Mouse (Mus musculus): ENCODE results near the gene Ift81.

Ift81 gene

GRCm38 (mm10) chr5:122625565-122626252, 11.4 kb upstream of the Ift81 start:
- DNase-seq (ENCODE audit: extremely low spot score), result no peak

GRCm38 (mm10) chr5:122624952-122625479, 10.7 kb upstream of the Ift81 start:
- no peak for DNase-seq (ENCODE audit: extremely low spot score)

- no peak for DNase-seq (ENCODE audit: extremely low spot score)
Measured at GRCm38 (mm10) chr5:122623861-122624260, 9.5 kb upstream of the Ift81 start.

GRCm38 (mm10) chr5:122622526-122622925, 8.2 kb upstream of the Ift81 start:
- DNase-seq (ENCODE audit: extremely low spot score), result no peak

- peak; percentile 80 for DNase-seq (ENCODE audit: extremely low spot score)
Measured at GRCm38 (mm10) chr5:122621376-122621886, 7.1 kb upstream of the Ift81 start.

GRCm38 (mm10) chr5:122619686-122620296, 5.5 kb upstream of the Ift81 start:
- no peak for DNase-seq (ENCODE audit: extremely low spot score)

GRCm38 (mm10) chr5:122617718-122618117, 3.4 kb upstream of the Ift81 start:
- no peak for DNase-seq (ENCODE audit: extremely low spot score)

- DNase-seq (ENCODE audit: extremely low spot score), result no peak
Measured at GRCm38 (mm10) chr5:122611651-122612050, 2.7 kb downstream of the Ift81 start.

GRCm38 (mm10) chr5:122604894-122605293, 9.4 kb downstream of the Ift81 start:
- DNase-seq (ENCODE audit: extremely low spot score), result no peak

- no peak for DNase-seq (ENCODE audit: extremely low spot score)
Measured at GRCm38 (mm10) chr5:122602233-122602632, 12.1 kb downstream of the Ift81 start.

- no peak for DNase-seq (ENCODE audit: extremely low spot score)
Measured at GRCm38 (mm10) chr5:122595470-122595869, 18.8 kb downstream of the Ift81 start.

GRCm38 (mm10) chr5:122589891-122590290, 24.4 kb downstream of the Ift81 start:
- no peak for DNase-seq (ENCODE audit: extremely low spot score)

- no peak for DNase-seq (ENCODE audit: extremely low spot score)
Measured at GRCm38 (mm10) chr5:122585546-122585945, 28.8 kb downstream of the Ift81 start.

- no peak for DNase-seq (ENCODE audit: extremely low spot score)
Measured at GRCm38 (mm10) chr5:122584093-122584492, 30.2 kb downstream of the Ift81 start.

GRCm38 (mm10) chr5:122576683-122577329, 37.5 kb downstream of the Ift81 start:
- no peak for DNase-seq (ENCODE audit: extremely low spot score)

- no peak for DNase-seq (ENCODE audit: extremely low spot score)
Measured at GRCm38 (mm10) chr5:122572001-122572400, 42.3 kb downstream of the Ift81 start.

GRCm38 (mm10) chr5:122566626-122567025, 47.7 kb downstream of the Ift81 start:
- no peak for DNase-seq (ENCODE audit: extremely low spot score)

GRCm38 (mm10) chr5:122560654-122561053, 53.7 kb downstream of the Ift81 start:
- no peak for DNase-seq (ENCODE audit: extremely low spot score)

- no peak for DNase-seq (ENCODE audit: extremely low spot score)
Measured at GRCm38 (mm10) chr5:122558127-122558526, 56.2 kb downstream of the Ift81 start.

- DNase-seq (ENCODE audit: extremely low spot score), result no peak
Measured at GRCm38 (mm10) chr5:122555107-122555506, 59.2 kb downstream of the Ift81 start.

GRCm38 (mm10) chr5:122552638-122553037, 61.7 kb downstream of the Ift81 start:
- DNase-seq (ENCODE audit: extremely low spot score), result no peak

GRCm38 (mm10) chr5:122550460-122550859, 63.9 kb downstream of the Ift81 start:
- no peak for DNase-seq (ENCODE audit: extremely low spot score)

- no peak for DNase-seq (ENCODE audit: extremely low spot score)
Measured at GRCm38 (mm10) chr5:122548671-122549070, 65.6 kb downstream of the Ift81 start.
